Comparison of ENCODE assay signal across 17 mouse cellular contexts in the genomic region with DNA sequence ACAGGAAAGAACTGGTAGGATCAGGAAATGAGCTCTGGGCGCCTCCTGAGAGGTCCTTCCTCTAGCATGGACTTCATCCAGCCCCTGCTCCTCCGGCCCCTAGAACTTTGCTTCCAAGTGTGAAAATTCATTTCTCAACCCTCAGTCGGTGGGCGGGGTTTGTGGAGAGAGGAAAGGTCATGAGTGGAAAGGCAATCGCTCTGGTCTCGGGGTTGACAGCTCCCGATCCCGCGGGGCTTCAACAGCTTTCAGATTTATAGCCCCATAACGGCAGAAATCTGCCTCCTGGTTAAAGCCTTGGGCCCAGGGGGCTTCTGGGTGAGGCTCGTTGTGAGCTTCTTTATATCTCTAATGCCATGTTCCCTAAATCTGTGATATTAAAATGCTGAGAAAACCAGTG.
DNase-seq lines count a peak whose midpoint lies in the region; ATAC-seq and TF ChIP-seq lines count a peak whose summit lies in the region.
"Had no signal": no experiment of that assay in that cellular context is flagged by ENCODE, and none has a peak within 500 bp of the region (broad histone marks: within the 10 kb centered on the region; RNA-seq: fewer than 3 reads in every experiment).

No protein-coding gene starts in this region.

- TF ChIP-seq CTCF in lung, postnatal 0 days (IDR thresholded peaks at IDR 0.05): no peak

- peak overlapping the region; percentile 17; the same call in 1 of the 2 replicates for H3K4me2 ChIP-seq in lung, postnatal 0 days (replicated peaks; ENCODE audit: low read depth, low read length)
- H3K4me2 ChIP-seq: forebrain, embryonic 13.5 days; limb, embryonic 12.5 days had no signal

- no peak for DNase-seq in lung, postnatal 0 days (ENCODE audit: low spot score)
- DNase-seq in lung, adult 18-20 months: no peak
- DNase-seq in adrenal gland, postnatal 10 days: peak; percentile 68
- DNase-seq in kidney, adult 9 months: peak; percentile 43
- DNase-seq in mesoderm, embryonic 11.5 days (ENCODE audit: low read depth, low spot score): peak; percentile 49
- no peak for DNase-seq in left cerebral cortex, adult 8-10 months (ENCODE audit: low spot score in 2 of 2)
- DNase-seq in cerebellum, adult 18-20 months: no peak
- DNase-seq: cerebellum, adult 9-11 months; liver, postnatal 0 days; right cerebral cortex, adult 18-20 months had no signal

- no peaks in the 10 kb centered on the region for H3K27me3 ChIP-seq in lung, postnatal 0 days (replicated peaks; ENCODE audit: insufficient read depth, low read length)
- H3K27me3 ChIP-seq: forebrain, embryonic 13.5 days; limb, embryonic 12.5 days; Patski had no signal

- no peak for TF ChIP-seq EP300 in lung, postnatal 0 days (IDR thresholded peaks at IDR 0.05)

- H3K27ac ChIP-seq in lung, postnatal 0 days (ENCODE audit: low read length): no peak overlapping the region
- H3K27ac ChIP-seq: forebrain, embryonic 13.5 days; heart, embryonic 10.5 days; limb, embryonic 12.5 days; midbrain, embryonic 10.5 days had no signal

- no peaks in the 10 kb centered on the region for H3K4me1 ChIP-seq in lung, postnatal 0 days (ENCODE audit: insufficient read depth, low read depth, low read length)
- H3K4me1 ChIP-seq: forebrain, embryonic 13.5 days; heart, embryonic 10.5 days; midbrain, embryonic 10.5 days had no signal

- H3K9me3 ChIP-seq in lung, postnatal 0 days (ENCODE audit: low read length): no peaks in the 10 kb centered on the region
- H3K9me3 ChIP-seq: forebrain, embryonic 13.5 days; heart, embryonic 10.5 days; limb, embryonic 12.5 days; midbrain, embryonic 10.5 days had no signal

- no peaks in the 10 kb centered on the region for H3K36me3 ChIP-seq in lung, postnatal 0 days (ENCODE audit: insufficient read depth, low read length)
- H3K36me3 ChIP-seq: heart, embryonic 10.5 days; limb, embryonic 12.5 days; midbrain, embryonic 10.5 days had no signal

- no peak overlapping the region for H3K9ac ChIP-seq in lung, postnatal 0 days (replicated peaks; ENCODE audit: low read depth)
- H3K9ac ChIP-seq: forebrain, embryonic 13.5 days; limb, embryonic 12.5 days; liver, postnatal 0 days had no signal

- WGBS in lung, postnatal 0 days: 52% methylated on average over 11 of the region's 11 CpGs

- no peak for ATAC-seq in lung, postnatal 0 days
- ATAC-seq in erythroid progenitor cell, adult 5-6 weeks (replicated peaks; ENCODE audit: low FRiP score, poor library complexity, severe bottlenecking): no peak
- ATAC-seq: forebrain, embryonic 13.5 days; hindbrain, embryonic 16.5 days; liver, postnatal 0 days; Patski had no signal

- no peak overlapping the region for H3K4me3 ChIP-seq in lung, postnatal 0 days (ENCODE audit: low read depth, low read length)
- H3K4me3 ChIP-seq: forebrain, embryonic 13.5 days; heart, embryonic 10.5 days; limb, embryonic 12.5 days; midbrain, embryonic 10.5 days had no signal

Comparison
In these comparisons a context has a peak if more than half of its experiments do, and no peak if none do; other contexts are left out.
1. DNase-seq: peak in adrenal gland, postnatal 10 days (single experiment), kidney, adult 9 months (single experiment) and mesoderm, embryonic 11.5 days (single experiment); none in lung, postnatal 0 days (single experiment), lung, adult 18-20 months (0 of 2), left cerebral cortex, adult 8-10 months (0 of 2) and cerebellum, adult 18-20 months (0 of 2).